In genomic region chr19:24604105-24604504, GRCm38 (mm10) we compare ENCODE assay signal across 26 mouse cellular contexts. TPM values are rescaled to one million over a fixed set of nuclear protein-coding genes. Genes with fewer than 3 reads are reported as not detected.
DNase-seq lines count a peak whose midpoint lies in the region; ATAC-seq and TF ChIP-seq lines count a peak whose summit lies in the region.
"Had no signal": no experiment of that assay in that cellular context is flagged by ENCODE, and none has a peak within 500 bp of the region (broad histone marks: within the 10 kb centered on the region; RNA-seq: fewer than 3 reads in every experiment).

No protein-coding gene starts in this region.

- 0 out of 2 replicates have a peak, but pooled peaks have one; percentile 42 for ATAC-seq in intestine, embryonic 16.5 days
- ATAC-seq: activated CD4-positive, CD25-positive, alpha-beta regulatory T cell, adult 4 months; forebrain, embryonic 15.5 days; midbrain, embryonic 16.5 days had no signal

- no peaks in the 10 kb centered on the region for H3K9me3 ChIP-seq in intestine, embryonic 16.5 days (ENCODE audit: control insufficient read depth, low read length)
- H3K9me3 ChIP-seq: forebrain, embryonic 15.5 days; heart, embryonic 15.5 days; hindbrain, embryonic 13.5 days; limb, embryonic 10.5 days; liver, embryonic 13.5 days; lung, embryonic 15.5 days; neural tube, embryonic 15.5 days; stomach, embryonic 15.5 days had no signal

- no peaks in the 10 kb centered on the region for H3K36me3 ChIP-seq in kidney, adult 2 months (ENCODE audit: control insufficient read depth, insufficient read depth, low read length)
- H3K36me3 ChIP-seq in intestine, embryonic 16.5 days (ENCODE audit: control insufficient read depth, insufficient read depth, low read length) = no peaks in the 10 kb centered on the region
- H3K36me3 ChIP-seq: forebrain, embryonic 15.5 days; G1E; heart, embryonic 15.5 days; hindbrain, embryonic 13.5 days; limb, embryonic 10.5 days; liver, embryonic 13.5 days; lung, embryonic 15.5 days; neural tube, embryonic 15.5 days; stomach, embryonic 15.5 days had no signal

- H3K4me2 ChIP-seq in intestine, embryonic 16.5 days (ENCODE audit: low read depth, low read length) = no peak overlapping the region
- H3K4me2 ChIP-seq: forebrain, embryonic 15.5 days; heart, embryonic 15.5 days; hindbrain, embryonic 13.5 days; liver, embryonic 13.5 days; lung, embryonic 15.5 days; neural tube, embryonic 15.5 days; stomach, embryonic 15.5 days had no signal

- H3K4me3 ChIP-seq in kidney, adult 2 months (ENCODE audit: insufficient read depth, low read depth, low read length) = no peak overlapping the region
- H3K4me3 ChIP-seq in intestine, embryonic 16.5 days (ENCODE audit: low read length) = no peak overlapping the region
- H3K4me3 ChIP-seq: forebrain, embryonic 15.5 days; heart, embryonic 15.5 days; hindbrain, embryonic 13.5 days; left cerebral cortex, adult 2 months; limb, embryonic 10.5 days; liver, embryonic 13.5 days; lung, embryonic 15.5 days; neural tube, embryonic 15.5 days; stomach, embryonic 15.5 days had no signal

- H3K9ac ChIP-seq in intestine, embryonic 16.5 days (ENCODE audit: low read depth, low read length) = no peak overlapping the region
- H3K9ac ChIP-seq: forebrain, embryonic 15.5 days; heart, embryonic 15.5 days; hindbrain, embryonic 13.5 days; liver, embryonic 13.5 days; lung, embryonic 15.5 days; neural tube, embryonic 15.5 days; stomach, embryonic 15.5 days had no signal

- no peaks in the 10 kb centered on the region for H3K4me1 ChIP-seq in kidney, adult 2 months (ENCODE audit: control insufficient read depth, insufficient read depth, low read length)
- H3K4me1 ChIP-seq in intestine, embryonic 16.5 days (ENCODE audit: control insufficient read depth, insufficient read depth, low read length) = no peaks in the 10 kb centered on the region
- H3K4me1 ChIP-seq: forebrain, embryonic 15.5 days; heart, embryonic 15.5 days; hindbrain, embryonic 13.5 days; neural tube, embryonic 15.5 days; stomach, embryonic 15.5 days had no signal

- no peaks in the 10 kb centered on the region for H3K27me3 ChIP-seq in kidney, adult 2 months (replicated peaks; ENCODE audit: control insufficient read depth, insufficient read depth, low read length)
- no peaks in the 10 kb centered on the region for H3K27me3 ChIP-seq in intestine, embryonic 16.5 days (replicated peaks; ENCODE audit: control insufficient read depth, insufficient read depth, low read length)
- H3K27me3 ChIP-seq: forebrain, embryonic 15.5 days; heart, embryonic 15.5 days; hindbrain, embryonic 13.5 days; liver, embryonic 13.5 days; lung, embryonic 15.5 days; neural tube, embryonic 15.5 days; stomach, embryonic 15.5 days had no signal

- H3K27ac ChIP-seq in kidney, adult 2 months (ENCODE audit: insufficient read depth, low read depth, low read length) = no peak overlapping the region
- H3K27ac ChIP-seq in intestine, embryonic 16.5 days (ENCODE audit: low read length) = no peak overlapping the region
- H3K27ac ChIP-seq: forebrain, embryonic 15.5 days; heart, embryonic 15.5 days; hindbrain, embryonic 13.5 days; left cerebral cortex, adult 2 months; limb, embryonic 10.5 days; liver, embryonic 13.5 days; lung, embryonic 15.5 days; neural tube, embryonic 15.5 days; stomach, embryonic 15.5 days had no signal

- peak; percentile 42 for TF ChIP-seq CTCF in kidney, adult 2 months (conservative IDR thresholded peaks at IDR 0.05; ENCODE audit: insufficient read depth, insufficient read length, low read depth, low read length)

- WGBS in kidney, adult 2 months = 61% methylated on average over 4 of the region's 4 CpGs
- WGBS in intestine, embryonic 16.5 days = 55% methylated on average over 4 of the region's 4 CpGs

- TF ChIP-seq POLR2A in kidney, adult 2 months (IDR thresholded peaks at IDR 0.05; ENCODE audit: low read depth, low read length) = no peak

- DNase-seq in cerebellum, adult 9-10 months = peak; percentile 14
- no peak for DNase-seq in cerebellum, adult 9-11 months
- peak; percentile 32 for DNase-seq in kidney, adult 2 months
- no peak for DNase-seq in kidney, postnatal 10 days
- DNase-seq in heart, adult 8-10 months (ENCODE audit: low spot score) = peak; percentile 12
- DNase-seq in adrenal gland, adult 2 months = no peak
- no peak for DNase-seq in adrenal gland, postnatal 10 days
- DNase-seq: embryo, embryonic 11 days; gastrocnemius, postnatal 36 days; layer of hippocampus, adult 9-11 months; liver, embryonic 13.5 days; lung, postnatal 4 days; right cerebral cortex, postnatal 14 days; thymus, adult 2 months had no signal

RNA-seq across cellular contexts. Expression of gene Pip5k1b, which starts 48.4 kb away (rescaled TPM):
- polyA plus RNA-seq in kidney, adult 2 months (2012; rRNA removed) = 3.7 and 4.0 TPM in 2 replicates
- total RNA-seq in heart, adult 8-10 months (2022) = 10 to 100 TPM; 20.2 to 23.1 (median 21.5) TPM
- polyA plus RNA-seq in intestine, embryonic 16.5 days (2015; fragmentation: Nextera tagmentation; extraction: Ambion mirVana) = 22.1 and 26.1 TPM in 2 replicates
- total RNA-seq in adrenal gland, adult 2 months (2021) = 10 to 100 TPM; 14.2 to 18.7 TPM
- polyA plus RNA-seq in adrenal gland, adult 2 months (2012; rRNA removed) = 3.6 and 4.3 TPM in 2 replicates
- total RNA-seq in adrenal gland, postnatal 10 days (2021) = 10 to 100 TPM; 18.8 to 20.0 TPM

Comparison
In these comparisons a context has a peak if more than half of its experiments do, and no peak if none do; other contexts are left out.
1. DNase-seq: peak in cerebellum, adult 9-10 months (single experiment), kidney, adult 2 months (single experiment) and heart, adult 8-10 months (single experiment); none in cerebellum, adult 9-11 months (single experiment), kidney, postnatal 10 days (single experiment), adrenal gland, adult 2 months (single experiment) and adrenal gland, postnatal 10 days (single experiment).